Mouse (Mus musculus) A20 (cell line): ENCODE results near the gene Ttc13.

Experiments
- DNase-seq: peaks from one replicate; pipeline ENCODE4 v3.0.0-alpha.2; 2011; ENCODE audit warnings: low read depth, low spot score

The Ttc13 gene

DNA sequence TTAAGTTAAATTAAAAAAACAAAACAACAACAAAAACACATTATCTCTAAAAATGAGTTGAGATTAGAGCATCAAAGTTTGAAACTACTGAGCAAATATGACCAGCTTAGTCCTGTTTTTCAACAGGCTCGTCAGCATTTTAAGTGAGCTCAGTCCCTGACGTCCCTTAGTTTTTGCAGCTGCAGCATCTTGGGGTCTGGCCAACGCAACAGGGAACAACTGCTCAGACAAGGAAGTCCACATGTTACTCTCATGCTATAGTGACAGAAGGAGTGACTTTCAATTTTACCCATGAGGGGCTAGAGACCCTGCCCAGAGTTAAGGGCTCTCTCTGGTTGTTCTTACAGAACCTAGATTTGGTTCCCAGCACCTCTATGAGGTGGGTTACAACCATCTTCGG is 17.4 kb downstream of the Ttc13 start:
- DNase-seq = no peak

DNA sequence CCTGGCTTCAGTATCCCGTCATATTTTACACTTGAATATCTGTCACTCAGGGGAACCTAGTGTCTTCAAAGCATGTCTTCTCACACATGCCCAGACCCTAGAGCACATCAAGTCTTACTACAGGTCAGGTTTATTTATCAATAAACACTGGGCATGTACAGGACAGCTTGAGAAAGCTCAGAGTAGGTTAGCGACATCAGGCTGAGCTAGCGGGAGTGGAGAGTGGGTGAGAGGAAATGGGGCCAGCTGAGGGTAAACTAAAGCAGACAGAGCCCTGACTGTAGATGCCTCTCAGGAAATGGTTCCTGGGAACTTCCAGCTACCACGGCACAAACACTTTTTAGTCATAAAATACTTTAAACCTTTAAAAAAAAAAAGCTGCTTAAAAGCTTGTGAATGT is 18.3 kb downstream of the Ttc13 start:
- no peak for DNase-seq

DNA sequence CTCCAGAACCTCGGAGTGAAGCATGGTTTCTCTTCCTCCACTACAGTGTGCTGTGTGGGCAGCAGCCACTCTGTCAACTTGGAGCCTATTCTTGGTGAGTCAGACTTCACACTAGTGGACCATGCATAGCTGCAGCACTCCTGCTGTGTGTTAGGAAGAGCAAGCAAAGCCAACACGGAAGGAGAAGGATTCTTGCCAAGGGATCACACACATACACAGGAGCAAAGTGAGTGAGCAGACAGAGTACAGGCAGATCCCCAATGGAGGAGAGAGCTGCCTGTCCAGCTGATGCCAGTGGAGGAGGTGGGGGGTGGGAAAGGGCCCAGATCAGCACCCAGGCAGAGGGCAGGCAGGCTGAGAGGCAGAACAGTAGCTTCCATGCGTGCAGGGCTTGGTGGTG is 19.6 kb downstream of the Ttc13 start:
- DNase-seq = no peak

DNA sequence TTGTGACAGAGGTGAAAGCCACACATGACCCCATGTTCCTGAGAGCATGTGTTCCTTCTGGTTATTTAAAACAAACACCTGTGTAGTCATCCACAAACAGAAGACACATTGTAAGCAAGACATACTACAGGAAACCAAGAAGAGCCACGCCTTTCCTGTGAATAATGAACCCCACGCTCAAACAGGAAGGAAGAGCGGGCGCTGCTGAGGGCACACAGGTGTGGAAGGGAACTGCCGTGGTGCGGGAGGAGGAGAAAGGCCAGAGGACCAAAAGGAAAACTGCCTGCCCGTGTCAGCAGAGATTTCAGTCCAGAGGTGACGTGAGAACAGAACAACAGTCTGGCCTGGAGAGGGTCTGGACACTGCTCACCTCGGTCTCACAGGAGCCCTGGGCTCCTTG is 20.8 kb downstream of the Ttc13 start:
- DNase-seq = peak; percentile 35

DNA sequence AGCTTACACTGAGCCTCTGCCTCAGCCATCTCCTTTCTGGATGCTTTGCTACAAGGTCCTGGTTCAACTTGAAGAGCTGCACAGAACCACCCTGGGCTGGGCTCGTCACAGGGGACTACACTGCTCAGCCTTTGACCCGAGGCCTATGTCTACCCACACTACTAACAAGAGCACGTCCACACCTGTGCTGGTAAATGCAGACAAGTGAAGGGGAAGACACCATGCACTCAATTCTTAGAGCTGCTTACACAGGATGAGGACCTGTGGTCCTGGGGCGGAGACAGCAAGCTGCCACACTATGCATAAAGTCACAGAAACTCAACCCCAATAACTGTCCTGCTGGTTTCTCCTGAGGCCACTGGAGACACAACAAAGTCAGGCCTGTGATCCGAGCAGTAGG is 21.5 kb downstream of the Ttc13 start:
- DNase-seq = no peak

DNA sequence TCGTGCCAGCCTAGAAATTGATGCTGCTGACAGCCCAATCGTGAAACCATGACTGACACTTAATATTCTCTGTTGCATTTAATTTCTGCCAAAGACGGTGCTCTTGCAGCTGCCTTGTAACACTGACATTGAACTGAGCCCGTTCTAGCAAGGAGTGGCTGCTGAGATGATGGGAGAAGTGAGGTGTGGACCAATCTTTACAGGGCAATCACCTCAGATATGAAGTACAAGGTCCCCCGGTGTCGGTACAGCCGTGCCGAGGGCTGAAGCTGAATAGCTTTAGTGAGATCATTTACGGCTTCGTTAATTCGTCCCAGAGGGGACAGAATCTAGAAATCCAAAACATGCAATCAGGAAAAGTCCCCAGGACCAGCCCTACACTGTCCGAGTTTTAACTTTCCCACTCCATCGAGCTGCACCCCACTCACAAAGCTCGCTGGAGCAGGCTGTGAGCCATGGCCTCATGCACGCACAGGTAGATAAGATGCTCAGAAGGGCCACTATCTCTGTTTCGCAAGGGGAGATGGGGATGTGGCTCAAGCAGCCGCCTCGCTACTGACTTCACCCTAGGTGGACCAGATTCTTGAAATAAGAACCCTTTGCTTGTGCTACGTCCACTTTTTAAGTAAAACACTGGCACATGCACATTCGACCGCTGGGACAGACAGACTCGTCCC is 26.2 kb downstream of the Ttc13 start:
- DNase-seq = no peak

DNA sequence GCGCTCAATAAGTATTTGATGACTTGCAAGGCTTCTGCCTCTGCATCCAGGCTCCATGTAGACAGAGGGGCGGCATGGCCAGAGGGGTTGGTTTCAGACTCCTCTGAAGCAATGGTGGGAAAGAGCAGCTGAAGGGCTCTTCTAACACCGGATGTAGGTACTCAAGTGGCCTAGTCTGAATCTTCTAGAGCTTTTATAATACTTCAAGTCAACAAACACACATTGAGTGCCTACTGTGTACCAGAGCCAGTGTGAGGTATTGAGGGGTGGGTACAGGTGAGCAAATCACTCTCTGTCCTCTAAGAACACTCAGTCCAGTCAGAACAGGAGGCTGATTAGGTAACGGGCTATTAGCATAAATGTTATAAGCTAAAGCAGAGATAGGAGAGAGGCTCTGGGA is 30.1 kb downstream of the Ttc13 start:
- no peak for DNase-seq

DNA sequence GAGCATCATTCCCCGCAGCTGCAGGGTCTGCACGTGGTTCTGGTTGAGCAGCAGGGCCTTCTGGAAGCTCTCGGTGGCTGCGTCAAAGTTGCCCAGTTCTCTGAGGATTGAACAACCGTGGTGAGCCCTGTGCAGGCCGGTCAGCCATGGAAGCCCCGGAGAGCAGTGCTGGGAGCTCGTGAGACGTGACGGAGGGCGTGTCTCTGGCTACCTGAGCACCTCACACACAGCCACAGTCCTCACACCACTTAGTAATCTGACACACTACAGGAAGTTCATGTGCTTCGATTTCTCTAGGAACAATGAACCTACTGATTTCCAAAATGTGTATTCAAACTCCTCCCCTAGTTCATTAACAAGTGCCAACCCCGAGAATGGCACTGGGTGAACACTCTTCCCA is 32.9 kb downstream of the Ttc13 start:
- DNase-seq = no peak

DNA sequence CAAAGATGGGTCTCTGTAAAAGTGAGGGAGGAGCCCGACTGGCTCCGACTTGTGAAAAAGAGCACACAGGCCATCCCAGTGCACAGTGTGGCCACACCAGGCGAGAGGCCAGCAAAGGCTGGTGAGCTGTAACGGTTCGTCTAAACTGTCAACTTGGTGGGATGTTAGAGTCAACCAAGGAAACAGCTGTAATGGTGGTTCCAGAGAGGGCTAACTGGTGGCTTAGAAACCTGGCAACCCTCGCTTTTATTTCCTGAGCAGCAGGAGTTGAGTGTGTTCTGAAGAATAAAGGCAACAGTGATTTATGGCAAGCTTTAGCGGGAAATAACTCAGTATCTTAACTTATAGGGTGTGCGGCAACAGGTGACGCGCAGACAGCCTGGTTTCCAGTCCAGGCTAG is 39.6 kb downstream of the Ttc13 start:
- no peak for DNase-seq

DNA sequence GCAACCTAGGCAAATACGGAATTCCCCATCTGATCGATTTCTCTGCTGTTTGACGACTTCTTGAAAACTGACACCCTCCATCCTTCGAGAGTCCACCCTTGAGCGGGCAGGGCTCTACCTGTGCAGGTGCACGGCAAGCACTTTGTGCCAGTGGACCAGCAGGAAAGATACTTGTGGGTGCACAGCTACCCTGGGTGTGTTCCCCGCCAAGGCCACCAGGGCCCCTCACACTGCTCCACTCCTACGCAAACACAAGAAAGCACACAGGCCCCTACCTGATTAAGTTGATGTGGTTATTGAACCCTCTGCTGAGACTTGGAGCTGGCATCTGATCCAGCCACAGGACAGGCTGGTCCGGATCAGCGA is 40.0 kb downstream of the Ttc13 start:
- DNase-seq = no peak

DNA sequence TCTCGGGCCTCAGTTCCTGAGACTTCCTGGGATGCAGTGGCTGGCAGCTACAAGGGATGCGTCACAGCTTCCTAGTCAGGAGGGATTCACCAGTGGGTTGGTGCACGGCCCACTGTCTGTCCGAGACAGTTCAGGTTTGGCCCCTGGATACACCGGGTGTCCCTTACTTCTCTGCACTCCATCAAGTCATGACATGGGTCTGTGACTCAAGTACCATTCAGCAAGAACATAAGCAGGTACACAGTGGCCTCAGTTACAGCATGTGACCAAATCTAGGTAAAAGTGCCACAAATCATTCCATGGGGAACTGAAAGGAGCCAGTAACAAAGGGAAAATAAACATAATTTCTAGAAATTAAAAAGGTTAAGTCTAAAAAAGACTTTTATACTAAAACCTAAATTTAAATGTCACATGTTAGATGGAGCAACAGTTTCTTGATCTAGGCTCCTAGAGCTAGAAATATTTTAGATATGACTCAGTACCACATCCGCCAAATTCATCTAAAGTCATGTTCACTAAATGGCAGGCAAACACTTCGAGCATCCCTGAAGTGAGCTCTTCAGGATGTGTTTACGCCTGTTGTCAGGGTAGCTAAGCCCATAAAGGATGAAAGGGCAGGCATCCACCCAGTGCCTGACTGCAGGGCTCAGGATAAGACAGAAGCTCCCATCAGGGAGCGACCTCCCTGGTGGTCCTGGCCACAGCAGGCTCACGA is 40.5 kb downstream of the Ttc13 start:
- DNase-seq = no peak

DNA sequence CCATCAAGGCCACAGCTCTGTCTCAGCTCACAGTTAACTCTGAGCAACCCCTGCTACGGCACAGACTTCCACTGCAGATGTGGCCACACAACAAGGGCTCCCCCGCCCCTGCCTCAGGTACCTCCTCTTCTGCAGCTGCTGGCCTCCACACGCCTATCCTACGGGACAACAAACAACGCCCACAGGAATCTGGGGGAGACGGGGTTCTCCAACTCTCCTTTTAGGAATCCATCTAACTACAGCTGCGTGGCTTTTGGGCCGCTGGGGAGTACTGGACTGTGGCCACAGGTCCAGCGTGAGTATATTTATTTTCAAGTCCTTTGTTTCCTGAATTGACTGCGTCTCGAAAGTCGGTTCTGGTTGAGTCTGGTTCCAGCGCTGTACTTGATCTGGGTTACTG is 43.5 kb downstream of the Ttc13 start:
- DNase-seq = no peak

DNA sequence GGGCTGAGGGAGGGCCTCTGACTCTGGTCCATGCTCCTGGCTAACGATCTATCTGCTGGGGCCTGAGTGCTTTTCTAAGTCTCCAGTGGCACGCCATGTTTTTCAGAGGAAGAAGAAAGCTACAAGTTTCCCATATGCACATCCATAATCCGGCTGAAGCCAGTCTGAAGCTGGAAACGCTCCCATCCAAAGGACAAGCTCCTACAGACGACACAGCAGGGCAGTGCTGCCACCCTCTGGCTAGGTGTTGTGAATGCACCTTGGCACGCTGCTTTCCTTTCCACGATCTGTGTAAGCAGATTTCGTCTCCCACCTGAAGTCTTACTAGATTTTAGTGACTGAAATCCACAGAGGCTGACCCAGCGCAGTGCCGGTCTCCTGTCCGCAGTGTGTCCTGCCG is 44.3 kb downstream of the Ttc13 start:
- peak; percentile 47 for DNase-seq

DNA sequence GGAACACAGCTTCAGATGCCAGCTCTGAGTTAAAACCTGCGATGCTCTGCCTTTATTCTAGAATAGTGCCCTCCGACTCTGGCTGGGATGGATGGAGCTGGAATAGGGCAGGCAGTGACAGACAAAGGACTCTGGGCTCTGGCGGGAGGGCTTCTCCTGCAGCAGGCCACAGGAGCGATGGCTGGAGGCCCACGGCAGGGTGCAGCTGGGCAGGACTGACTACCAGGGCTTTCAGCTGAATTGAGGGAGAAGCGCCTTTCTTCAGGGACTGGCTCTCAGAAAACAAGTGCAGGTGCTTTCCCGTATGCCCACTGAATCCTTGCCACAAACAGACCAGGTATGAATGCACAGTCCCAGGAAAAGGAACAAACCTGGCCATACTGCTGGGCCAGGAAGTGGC is 44.7 kb downstream of the Ttc13 start:
- no peak for DNase-seq

DNA sequence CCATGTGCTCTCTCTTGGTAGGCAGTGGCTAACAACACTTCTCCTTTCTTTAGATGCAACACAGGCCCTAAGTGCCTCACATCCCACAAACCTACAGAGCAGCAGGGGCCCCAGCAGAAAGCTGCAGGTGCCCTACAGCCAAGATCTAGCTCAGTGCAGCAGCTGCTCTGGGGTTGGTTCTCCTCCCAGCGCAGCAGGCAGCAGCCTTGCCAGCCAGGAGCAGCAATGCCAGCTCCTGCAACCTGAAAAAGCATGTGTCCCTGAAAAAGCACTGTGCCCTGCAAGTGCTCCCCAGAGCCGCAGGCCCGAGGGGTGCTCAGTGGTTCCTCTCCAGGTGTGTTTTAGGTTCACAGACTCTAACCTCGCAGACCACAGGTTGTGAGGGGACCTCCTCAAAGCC is 45.1 kb downstream of the Ttc13 start:
- no peak for DNase-seq

DNA sequence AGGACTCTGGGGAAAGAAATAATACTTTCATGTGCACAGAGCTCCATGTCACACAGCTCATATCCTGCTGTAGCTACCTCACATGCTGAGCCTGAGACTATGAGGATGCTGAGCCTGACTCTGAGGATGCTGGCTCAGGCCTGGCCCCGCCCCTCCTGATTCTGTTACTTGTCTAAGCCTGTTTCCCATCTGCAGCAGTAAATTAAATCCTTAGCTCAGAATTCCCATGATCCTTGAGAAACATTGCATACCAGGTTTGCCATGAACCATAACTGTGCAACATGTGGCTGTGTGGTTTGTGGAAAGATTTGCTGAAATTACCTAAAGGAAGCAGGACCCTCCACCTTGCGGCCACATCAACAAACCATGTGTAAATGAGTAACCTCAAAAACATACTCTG is 49.4 kb downstream of the Ttc13 start:
- DNase-seq = no peak

DNA sequence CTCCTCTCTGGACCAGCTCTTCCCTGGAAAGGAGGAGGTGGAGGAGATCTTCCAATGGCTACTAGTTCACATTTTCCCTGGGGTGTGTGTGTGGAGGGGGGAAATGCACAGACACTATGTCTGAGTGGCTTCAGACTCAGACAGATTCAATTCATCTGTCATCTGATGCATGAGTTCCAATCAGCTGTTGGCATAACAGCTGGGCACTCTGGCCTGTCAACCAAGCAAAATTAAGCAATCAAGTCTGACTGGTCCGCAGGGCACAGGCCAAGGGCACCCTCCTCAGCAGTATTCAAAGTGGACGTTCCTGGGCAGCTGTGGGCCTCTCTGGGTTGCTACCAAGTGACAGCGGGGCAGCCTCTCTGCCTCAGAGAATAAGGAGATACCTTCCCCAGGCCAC is 53.0 kb downstream of the Ttc13 start:
- no peak for DNase-seq

DNA sequence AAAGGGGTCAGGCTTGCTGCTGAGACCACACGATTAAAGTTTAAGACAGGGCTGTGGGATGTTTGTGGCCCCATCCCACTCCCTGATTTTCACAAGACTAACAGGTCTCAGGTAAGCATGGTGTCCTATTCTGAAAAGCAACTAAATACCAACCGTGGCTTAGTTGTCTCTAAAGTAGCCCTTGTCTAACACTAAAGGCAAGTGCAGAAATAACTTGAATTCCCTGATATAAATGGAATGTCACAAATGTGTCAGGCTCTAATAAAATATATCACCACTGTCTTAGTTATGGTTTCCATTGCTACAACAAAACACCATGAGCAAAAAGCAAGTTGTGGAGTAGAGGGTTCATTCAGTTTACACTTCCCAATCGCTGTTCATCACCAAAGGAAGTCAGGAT is 57.4 kb downstream of the Ttc13 start:
- no peak for DNase-seq

DNA sequence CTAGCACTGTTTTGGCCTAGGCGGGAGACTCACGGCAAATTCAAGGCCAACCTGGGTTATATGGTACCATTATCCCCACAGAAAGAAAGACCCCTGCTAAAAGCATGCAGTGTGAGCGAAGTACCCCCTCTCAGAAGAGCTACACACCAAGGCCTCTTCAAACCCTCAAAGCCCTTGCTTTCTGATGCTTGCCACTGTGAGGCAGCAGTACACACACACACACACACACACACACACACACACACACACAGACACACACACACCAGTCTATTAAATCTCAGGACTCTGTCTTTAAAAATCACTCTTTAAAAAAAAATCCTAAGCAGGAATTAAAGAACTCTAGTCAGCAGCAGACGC is 57.9 kb downstream of the Ttc13 start:
- no peak for DNase-seq

DNA sequence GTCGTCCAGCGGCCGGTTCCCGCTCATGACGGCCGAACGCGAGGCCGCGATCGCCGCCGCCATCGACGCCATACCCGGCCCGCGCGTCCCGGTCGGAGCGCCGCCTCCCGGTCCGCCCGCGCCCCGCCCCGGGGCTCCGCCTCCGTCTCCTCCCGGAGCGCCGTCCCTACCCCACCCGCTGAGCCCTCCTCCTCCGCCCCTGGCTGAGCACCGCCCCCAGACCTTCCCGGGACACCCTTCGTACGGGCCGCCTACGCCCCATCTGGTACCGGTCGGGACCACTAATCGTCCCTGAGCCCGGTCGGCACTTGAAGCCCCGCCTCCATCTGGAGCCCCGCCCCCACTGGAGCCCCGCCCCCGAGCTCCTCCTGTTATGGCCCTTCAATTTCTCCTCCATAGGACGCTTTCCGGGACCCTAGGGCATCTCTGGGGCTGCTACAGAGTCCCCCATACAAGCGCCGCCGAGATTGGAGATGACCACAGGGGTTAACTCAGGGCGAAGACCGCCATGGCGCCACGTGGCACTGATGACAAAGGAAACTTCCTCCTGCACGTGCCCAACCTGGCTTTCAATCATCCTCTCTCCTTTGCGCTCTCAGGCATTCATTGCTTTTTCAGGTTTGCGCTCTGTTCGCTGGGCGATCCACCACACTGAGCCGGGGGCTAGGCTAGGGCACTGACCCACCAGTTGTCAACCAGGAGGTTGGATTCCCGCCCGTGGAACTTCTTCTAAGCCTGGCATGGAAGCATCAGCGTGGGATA is 58.5 kb downstream of the Ttc13 start, which contains the start of gene 2310022B05Rik:
TSS of gene 2310022B05Rik (minus strand) at position 258 of the 762 bp plus-strand sequence.
- peak; percentile 85 for DNase-seq

DNA sequence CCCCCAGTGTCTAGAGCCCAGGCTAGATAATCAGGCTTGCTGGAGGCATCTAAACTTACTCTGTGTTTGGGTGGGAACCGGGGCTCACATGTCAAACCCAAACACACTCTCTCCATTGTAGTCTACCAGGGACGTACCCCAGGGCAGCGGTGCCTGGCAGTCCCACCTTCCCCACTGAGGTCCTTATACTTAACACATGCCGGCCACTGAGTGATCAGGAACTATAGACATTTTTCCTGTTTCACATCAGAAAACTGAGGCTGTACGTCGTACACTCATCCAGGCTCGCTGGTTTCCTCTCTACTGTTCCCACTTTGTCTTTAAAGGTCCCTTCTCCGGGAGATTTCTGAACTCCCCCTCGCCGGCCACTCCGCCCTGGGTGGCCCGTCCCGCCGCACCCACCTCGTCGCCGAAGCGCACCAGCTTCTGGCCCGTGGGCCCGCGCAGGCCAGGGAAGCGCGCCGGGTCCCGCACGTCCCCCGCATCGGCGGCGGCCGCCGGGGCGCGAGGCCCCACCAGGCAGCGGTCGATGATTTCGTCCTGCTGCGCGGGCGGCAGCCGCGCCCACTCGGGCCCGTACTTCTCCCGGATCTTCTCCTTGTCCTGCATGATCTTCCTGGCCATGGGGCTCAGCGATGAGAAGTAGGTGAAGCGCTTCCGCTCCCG is 59.2 kb downstream of the Ttc13 start:
- DNase-seq = peak; percentile 49

DNA sequence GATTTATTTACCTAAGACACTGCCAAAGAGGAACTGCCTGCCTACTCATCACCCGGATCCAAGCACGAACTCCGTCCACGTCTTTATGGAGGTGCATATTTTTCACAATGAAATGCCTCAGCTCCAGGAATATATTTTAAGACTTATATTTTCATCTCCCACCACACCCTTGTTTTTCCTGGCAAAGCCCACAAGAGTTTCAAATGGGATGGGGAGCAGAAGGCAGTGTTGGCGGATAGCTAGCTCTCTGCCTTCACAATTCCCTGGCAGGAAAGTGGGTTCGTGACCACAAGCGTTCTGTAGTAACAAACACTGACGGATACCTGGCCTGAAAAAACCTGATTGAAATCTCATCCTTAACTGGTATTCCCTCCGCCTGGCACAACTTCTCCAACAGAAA is 60.0 kb downstream of the Ttc13 start:
- no peak for DNase-seq
